Mouse (Mus musculus) CH12.LX (cell line): Measurements from ENCODE around the gene Taco1. TPM values are rescaled to one million over a fixed set of nuclear protein-coding genes. Genes with fewer than 3 reads are reported as not detected.

Experiments
- DNase-seq: peaks from one replicate; pipeline ENCODE4 v3.0.0-alpha.2; 2013; ENCODE audit errors: extremely low read depth
- H3K27ac ChIP-seq: 2 replicates; pipeline ENCODE4 v1.5.1; 2012; ENCODE audit warnings: low read depth, mild to moderate bottlenecking, control low read depth, moderate library complexity; ENCODE audit not compliant: insufficient read depth
- H3K27me3 ChIP-seq: replicated peaks from 2 replicates; pipeline ENCODE3; 2012; ENCODE audit warnings: inconsistent platforms
- H3K36me3 ChIP-seq, 2 experiments: replicated peaks in 1 of 2; 2 replicates each; pipeline versions ENCODE3 to v1.6.1; 2012; ENCODE audit warnings: inconsistent platforms in 1 of 2, low read length in 1 of 2, mild to moderate bottlenecking in 1 of 2, mixed read lengths in 1 of 2, moderate library complexity in 1 of 2; ENCODE audit not compliant: control insufficient read depth in 1 of 2, insufficient read depth in 1 of 2
- H3K4me1 ChIP-seq, 2 experiments: 2 replicates each; pipeline ENCODE4 v1.6.1; 2012; ENCODE audit warnings: inconsistent platforms in 1 of 2, moderate library complexity in 1 of 2; ENCODE audit not compliant: insufficient read depth in 2 of 2, control insufficient read depth in 1 of 2
- H3K4me2 ChIP-seq: 2 replicates; pipeline ENCODE4 v1.6.1; 2012; ENCODE audit warnings: low read depth, mild to moderate bottlenecking, control low read depth; ENCODE audit not compliant: poor library complexity, insufficient read depth, severe bottlenecking
- H3K4me3 ChIP-seq, 3 experiments: fragments of 150-350 bp in 1 of 3; sonication (generic) in 1 of 3; replicated peaks in 1 of 3; 2 replicates each; pipeline versions ENCODE3 to v1.5.1; 2011 to 2012; ENCODE audit warnings: low read depth in 2 of 3, low read length in 2 of 3, mild to moderate bottlenecking in 2 of 3, moderate library complexity in 2 of 3, control low read depth in 1 of 3, improper control_type of control experiment in 1 of 3, inconsistent platforms in 1 of 3, mixed read lengths in 1 of 3; ENCODE audit not compliant: poor library complexity in 1 of 3
- H3K79me2 ChIP-seq: replicated peaks from 2 replicates; pipeline ENCODE4 v1.6.1; 2012; ENCODE audit warnings: mild to moderate bottlenecking, moderate library complexity; ENCODE audit not compliant: control insufficient read depth, poor library complexity, insufficient read depth, severe bottlenecking; ENCODE audit errors: extremely low read depth
- H3K9ac ChIP-seq: 2 replicates; pipeline ENCODE4 v1.6.1; 2012; ENCODE audit warnings: low read depth, mild to moderate bottlenecking, control low read depth, moderate library complexity; ENCODE audit not compliant: insufficient read depth
- H3K9me3 ChIP-seq: replicated peaks from 2 replicates; pipeline ENCODE3; 2012; ENCODE audit warnings: low read length, inconsistent platforms, mixed read lengths
- CHD1 ChIP-seq: IDR thresholded peaks from 2 replicates; pipeline ENCODE4 v1.6.1; 2012; ENCODE audit warnings: low read depth, low read length, improper control_type of control experiment, inconsistent platforms
- CHD2 ChIP-seq: IDR thresholded peaks from 2 replicates; pipeline ENCODE4 v1.6.1; 2011; ENCODE audit warnings: low read length, improper control_type of control experiment
- E2F4 ChIP-seq: IDR thresholded peaks from 2 replicates; pipeline ENCODE4 v1.6.1; 2011; ENCODE audit warnings: low read depth, low read length, improper control_type of control experiment; ENCODE audit not compliant: insufficient replicate concordance
- EP300 ChIP-seq: IDR thresholded peaks from 2 replicates; pipeline ENCODE4 v1.6.1; 2011; ENCODE audit warnings: low read length, improper control_type of control experiment
- ETS1 ChIP-seq: conservative IDR thresholded peaks from 2 replicates; pipeline ENCODE4 v1.6.1; 2012; ENCODE audit warnings: low read depth, mild to moderate bottlenecking, inconsistent platforms, low read length, improper control_type of control experiment, moderate library complexity
- GABPA ChIP-seq: IDR thresholded peaks from 2 replicates; pipeline ENCODE4 v1.6.1; 2012; ENCODE audit warnings: low read depth, low read length, improper control_type of control experiment, inconsistent platforms; ENCODE audit not compliant: insufficient replicate concordance
- JUN ChIP-seq: IDR thresholded peaks from 2 replicates; pipeline ENCODE4 v1.6.1; 2011; ENCODE audit warnings: low read depth, mild to moderate bottlenecking, low read length, improper control_type of control experiment, moderate library complexity; ENCODE audit not compliant: insufficient read depth
- KAT2A ChIP-seq: IDR thresholded peaks from 2 replicates; pipeline ENCODE4 v1.6.1; 2012; ENCODE audit warnings: low read length, improper control_type of control experiment, inconsistent platforms; ENCODE audit not compliant: insufficient replicate concordance
- MAFK ChIP-seq: IDR thresholded peaks from 2 replicates; pipeline ENCODE4 v1.6.1; 2011; ENCODE audit warnings: low read length, improper control_type of control experiment; ENCODE audit not compliant: insufficient replicate concordance
- MAX ChIP-seq: IDR thresholded peaks from 2 replicates; pipeline ENCODE4 v1.6.1; 2011; ENCODE audit warnings: low read length, improper control_type of control experiment
- MAZ ChIP-seq: IDR thresholded peaks from 2 replicates; pipeline ENCODE4 v1.6.1; 2012; ENCODE audit warnings: low read depth, mild to moderate bottlenecking, inconsistent platforms, low read length, improper control_type of control experiment, moderate library complexity
- MEF2A ChIP-seq: IDR thresholded peaks from 2 replicates; pipeline ENCODE4 v1.6.1; 2014; ENCODE audit warnings: low read depth, mild to moderate bottlenecking, inconsistent platforms, low read length, improper control_type of control experiment, borderline replicate concordance
- MXI1 ChIP-seq: IDR thresholded peaks from 2 replicates; pipeline ENCODE4 v1.6.1; 2011; ENCODE audit warnings: mild to moderate bottlenecking, low read depth, low read length, improper control_type of control experiment
- PAX5 ChIP-seq: IDR thresholded peaks from 2 replicates; pipeline ENCODE4 v1.6.1; 2012; ENCODE audit warnings: low read length, inconsistent platforms, mixed read lengths
- POLR2AphosphoS2 ChIP-seq: IDR thresholded peaks from 2 replicates; pipeline ENCODE4 v1.6.1; 2011; ENCODE audit warnings: low read depth, low read length, improper control_type of control experiment
- RAD21 ChIP-seq: IDR thresholded peaks from 2 replicates; pipeline ENCODE4 v1.6.1; 2011; ENCODE audit warnings: low read depth, mild to moderate bottlenecking, low read length, improper control_type of control experiment, moderate library complexity
- RCOR1 ChIP-seq: conservative IDR thresholded peaks from 2 replicates; pipeline ENCODE4 v1.6.1; 2012; ENCODE audit warnings: low read depth, mild to moderate bottlenecking, inconsistent platforms, low read length, improper control_type of control experiment
- SIN3A ChIP-seq: IDR thresholded peaks from 2 replicates; pipeline ENCODE4 v1.6.1; 2012; ENCODE audit warnings: low read length, improper control_type of control experiment, inconsistent platforms
- ZKSCAN1 ChIP-seq: IDR thresholded peaks from 2 replicates; pipeline ENCODE4 v1.6.1; 2012; ENCODE audit warnings: low read depth, inconsistent platforms, low read length, improper control_type of control experiment, borderline replicate concordance
- ZMIZ1 ChIP-seq: IDR thresholded peaks from 2 replicates; pipeline ENCODE4 v1.6.1; 2012; ENCODE audit warnings: low read depth, mild to moderate bottlenecking, inconsistent platforms, low read length, improper control_type of control experiment
- dilution Hi-C: fragments of 300-500 bp; cut with MboI; formaldehyde crosslinking; loops from 2 replicates; pipeline ENCODE4 v1.14.3; 2020; ENCODE audit warnings: low sequenced_read_pairs; ENCODE audit not compliant: extremely low pct_unique_long_range_greater_than_20kb, extremely low pct_ligation_motif_present
- in situ Hi-C: fragments of 300-500 bp; cut with MboI; formaldehyde crosslinking; loops from 3 replicates; pipeline ENCODE4 v1.14.3; 2019; ENCODE audit warnings: low sequenced_read_pairs, low pct_ligation_motif_present, low pct_unique_long_range_greater_than_20kb, mixed read lengths
- polyA plus RNA-seq: library from polyadenylated mRNA; unstranded; fragments of >175 nt; gene quantifications from 2 replicates; pipeline ENCODE4 v1.2.1, GENCODE M21; 2012; ENCODE audit warnings: low read depth; ENCODE audit not compliant: insufficient read length
- total RNA-seq, 2 experiments: library from RNA; depleted of rRNA; stranded (reverse); fragments of 300-350 nt in 1 of 2; fragments of >200 nt in 1 of 2; gene quantifications; 2 replicates each; pipeline ENCODE4 v1.2.3; 2012 to 2014

The Taco1 gene
- total and polyA plus RNA-seq, 3 experiments, result 30.8 to 35.8 (median 32.6) TPM

- no peaks in the 10 kb centered on the region for H3K9me3 ChIP-seq
- H3K27me3 ChIP-seq, result no peaks in the 10 kb centered on the region
- no peak overlapping the region for H3K27ac ChIP-seq
- peaks cover 83 to 97% of the 10 kb centered on the region in 2 experiments for H3K36me3 ChIP-seq
- no peaks in the 10 kb centered on the region for H3K79me2 ChIP-seq
- dilution Hi-C loops (loop anchor here (25.0 kb wide), 1 partner anchor 117 kb away; no protein-coding TSS in a partner anchor), in situ Hi-C loops (no loop called here)
- H3K9ac ChIP-seq, result no peak overlapping the region
- H3K4me1 ChIP-seq, result no peaks in the 10 kb centered on the region
- TF ChIP-seq MAZ, result no peak
- TF ChIP-seq ETS1, result no peak
- no peak for TF ChIP-seq MEF2A
- TF ChIP-seq SIN3A, result no peak
- TF ChIP-seq CHD2, result no peak
- no peak for TF ChIP-seq EP300
- TF ChIP-seq MXI1, result no peak
- no peak for TF ChIP-seq MAX
- TF ChIP-seq CHD1, result no peak
- TF ChIP-seq JUN, result no peak
- TF ChIP-seq KAT2A, result no peak
- no peak for TF ChIP-seq RCOR1
- no peak for TF ChIP-seq PAX5
- no peak overlapping the region for H3K4me2 ChIP-seq
- no peak overlapping the region for H3K4me3 ChIP-seq
- DNase-seq, result no peak
These were observed 11.9 kb upstream of the Taco1 start for GRCm38 (mm10) chr11:106053921-106054320.

- no peaks in the 10 kb centered on the region for H3K9me3 ChIP-seq
- no peak overlapping the region for H3K4me3 ChIP-seq
- dilution Hi-C loops, result loop anchor here (25.0 kb wide), 1 partner anchor 117 kb away; no protein-coding TSS in a partner anchor
- no peaks in the 10 kb centered on the region for H3K4me1 ChIP-seq
- in situ Hi-C loops, result no loop called here
- no peak overlapping the region for H3K9ac ChIP-seq
- no peaks in the 10 kb centered on the region for H3K27me3 ChIP-seq
- no peak overlapping the region for H3K4me2 ChIP-seq
- TF ChIP-seq GABPA, result no peak
- no peak for TF ChIP-seq E2F4
- TF ChIP-seq MXI1, result no peak
- no peak for TF ChIP-seq POLR2AphosphoS2
- TF ChIP-seq ZMIZ1, result no peak
- no peak for TF ChIP-seq ZKSCAN1
- no peak for TF ChIP-seq CHD2
- no peak for TF ChIP-seq EP300
- no peak for TF ChIP-seq MAFK
- no peak for TF ChIP-seq RAD21
- DNase-seq, result no peak
- no peaks in the 10 kb centered on the region for H3K79me2 ChIP-seq
- H3K36me3 ChIP-seq, result peaks cover 80 to 97% of the 10 kb centered on the region in 2 experiments
- H3K27ac ChIP-seq, result no peak overlapping the region
These were observed 11.3 kb upstream of the Taco1 start for GRCm38 (mm10) chr11:106054600-106054999.
